Mouse (Mus musculus) C2C12 (cell line): Measurements from ENCODE around the gene Acsf3. TPM values are rescaled to one million over a fixed set of nuclear protein-coding genes. Genes with fewer than 3 reads are reported as not detected.
A peak's percentile ranks its signal among the peaks of the same experiment; 100 is the strongest.

Experiments
- H3K27me3 ChIP-seq: one replicate; pipeline ENCODE4 v1.6.1; 2011; ENCODE audit not compliant: control insufficient read depth, insufficient read depth, insufficient read length
- H3K36me3 ChIP-seq: one replicate; pipeline ENCODE4 v1.6.1; 2011; ENCODE audit not compliant: control insufficient read depth, insufficient read depth
- H3K4me3 ChIP-seq: one replicate; pipeline ENCODE4 v1.5.1; 2011; ENCODE audit warnings: mild to moderate bottlenecking, control low read depth; ENCODE audit not compliant: poor library complexity, insufficient read depth, severe bottlenecking
- H3K79me2 ChIP-seq: one replicate; pipeline ENCODE4 v1.6.1; 2011; ENCODE audit not compliant: control insufficient read depth, insufficient read depth
- H3K79me3 ChIP-seq: one replicate; pipeline ENCODE4 v1.6.1; 2011; ENCODE audit warnings: low read depth, control low read depth
- H3ac ChIP-seq: one replicate; pipeline ENCODE3; 2011; ENCODE audit warnings: low read depth; ENCODE audit not compliant: control insufficient read depth, insufficient read length
- CEBPB ChIP-seq: IDR thresholded peaks from one replicate; pipeline ENCODE4 v1.6.1; 2011; ENCODE audit warnings: low read depth, mild to moderate bottlenecking, control low read depth, moderate library complexity
- CTCF ChIP-seq: IDR thresholded peaks from one replicate; pipeline ENCODE4 v1.5.1; 2011; ENCODE audit not compliant: control insufficient read depth, insufficient read depth, insufficient read length
- FOSL1 ChIP-seq: IDR thresholded peaks from one replicate; pipeline ENCODE4 v1.8.0; 2011; ENCODE audit warnings: mild to moderate bottlenecking, low read length; ENCODE audit not compliant: poor library complexity, insufficient read depth, severe bottlenecking
- MAX ChIP-seq: IDR thresholded peaks from one replicate; pipeline ENCODE4 v1.6.1; 2011; ENCODE audit warnings: mild to moderate bottlenecking, control low read depth
- MYOD1 ChIP-seq: IDR thresholded peaks from one replicate; pipeline ENCODE4 v1.6.1; 2011; ENCODE audit warnings: low read depth; ENCODE audit not compliant: control insufficient read depth, insufficient read length
- MYOG ChIP-seq: IDR thresholded peaks from one replicate; pipeline ENCODE4 v1.6.1; 2011; ENCODE audit not compliant: control insufficient read depth, insufficient read length; ENCODE audit errors: extremely low read depth
- USF1 ChIP-seq: IDR thresholded peaks from one replicate; pipeline ENCODE4 v1.6.1; 2011; ENCODE audit warnings: low read depth, mild to moderate bottlenecking, control low read depth, moderate library complexity
- polyA plus RNA-seq: library from polyadenylated mRNA; unstranded; fragments of >200 nt; fragmentation: generic; extraction: Trizol; gene quantifications from one replicate; pipeline ENCODE4 v1.2.1, GENCODE M21; 2012; ENCODE audit warnings: missing spikeins

Acsf3 gene
- polyA plus RNA-seq, 1 experiment = 6.1 TPM

- peaks cover 5% of the 10 kb centered on the region for H3K79me2 ChIP-seq
- no peak for TF ChIP-seq MYOG
- no peak for TF ChIP-seq CEBPB
- no peak for TF ChIP-seq MYOD1
- no peak for TF ChIP-seq USF1
- no peak for TF ChIP-seq FOSL1
- TF ChIP-seq CTCF = no peak
- no peak for TF ChIP-seq MAX
- peaks cover 4% of the 10 kb centered on the region for H3K27me3 ChIP-seq
Measured at GRCm38 (mm10) chr8:122845662-122846061, 70.4 kb downstream of the Acsf3 start.

GRCm38 (mm10) chr8:122847829-122848561 lies 72.7 kb downstream of the Acsf3 start, which contains the start of gene Cdh15:
Gene Cdh15, plus strand, starts transcription at chr8:122847966.
- TF ChIP-seq MYOG = no peak
- peak; percentile 28 for TF ChIP-seq MAX
- TF ChIP-seq FOSL1 = no peak
- no peak for TF ChIP-seq CTCF
- no peak for TF ChIP-seq USF1
- TF ChIP-seq CEBPB = no peak
- peak; percentile 98 for TF ChIP-seq MYOD1

More at GRCm38 (mm10) chr8:122845662-122846061, 70.4 kb downstream of the Acsf3 start:
- no peaks in the 10 kb centered on the region for H3K79me3 ChIP-seq
- no peak overlapping the region for H3ac ChIP-seq
- no peak overlapping the region for H3K4me3 ChIP-seq
- H3K36me3 ChIP-seq = no peaks in the 10 kb centered on the region

GRCm38 (mm10) chr8:122849152-122849910 lies 74.0 kb downstream of the Acsf3 start:
- Histone ChIP-seq H3K4me3 (peak overlapping the region; percentile 31), H3K27me3 (no peaks in the 10 kb centered on the region), H3K79me2 (peaks cover 15% of the 10 kb centered on the region), H3K79me3 (no peaks in the 10 kb centered on the region), H3ac (peak overlapping the region; percentile 80), H3K36me3 (no peaks in the 10 kb centered on the region)
- TF ChIP-seq MYOD1 = peak; percentile 85
- no peak for TF ChIP-seq CTCF

More at GRCm38 (mm10) chr8:122847829-122848561, 72.7 kb downstream of the Acsf3 start, which contains the start of gene Cdh15:
- Histone ChIP-seq H3K79me3 (no peaks in the 10 kb centered on the region), H3K4me3 (peak within 1 kb of the TSS; percentile 31), H3K79me2 (peaks cover 13% of the 10 kb centered on the region), H3ac (peak within 1 kb of the TSS; percentile 80), H3K36me3 (no peaks in the 10 kb centered on the region), H3K27me3 (no peaks in the 10 kb centered on the region)

GRCm38 (mm10) chr8:122850641-122851240 lies 75.5 kb downstream of the Acsf3 start:
- Histone ChIP-seq H3K36me3 (no peaks in the 10 kb centered on the region), H3K79me2 (peaks cover 15% of the 10 kb centered on the region), H3K4me3 (no peak overlapping the region), H3K79me3 (no peaks in the 10 kb centered on the region), H3ac (peak overlapping the region; percentile 20), H3K27me3 (no peaks in the 10 kb centered on the region)
- peak; percentile 100 for TF ChIP-seq MYOD1
- TF ChIP-seq CTCF = no peak

- Histone ChIP-seq H3ac (no peak overlapping the region), H3K27me3 (no peaks in the 10 kb centered on the region), H3K79me2 (peaks cover 15% of the 10 kb centered on the region), H3K4me3 (no peak overlapping the region), H3K36me3 (no peaks in the 10 kb centered on the region), H3K79me3 (no peaks in the 10 kb centered on the region)
- no peak for TF ChIP-seq CEBPB
- TF ChIP-seq USF1 = no peak
- no peak for TF ChIP-seq MYOG
- peak; percentile 77 for TF ChIP-seq MYOD1
- TF ChIP-seq MAX = peak; percentile 3
Measured at GRCm38 (mm10) chr8:122851692-122852545, 76.6 kb downstream of the Acsf3 start.
